Mouse (Mus musculus): ENCODE data around the gene Dcst2. TPM values are rescaled to one million over a fixed set of nuclear protein-coding genes. Genes with fewer than 3 reads are reported as not detected.
A peak's percentile ranks its signal among the peaks of the same experiment; 100 is the strongest.

Dcst2 gene
- total and polyA plus RNA-seq, 2 experiments from 2014 or later: 0.07 TPM; not detected in 1

- 59% methylated on average over 6 of the region's 6 CpGs for WGBS
Measured at GRCm38 (mm10) chr3:89422556-89423205, 60.9 kb downstream of the Dcst2 start.

GRCm38 (mm10) chr3:89424416-89425140 is 62.8 kb downstream of the Dcst2 start:
- WGBS: 85% methylated on average over 5 of the region's 5 CpGs
- Histone ChIP-seq H3K4me2 (ENCODE audit: low read depth, low read length) (no peak overlapping the region), H3K27ac (ENCODE audit: low read depth) (no peak overlapping the region), H3K27me3 (ENCODE audit: control insufficient read depth, insufficient read depth, low read length) (no peaks in the 10 kb centered on the region), H3K36me3 (replicated peaks; ENCODE audit: control insufficient read depth, insufficient read depth, low read length) (peaks cover 44% of the 10 kb centered on the region), H3K9me3 (replicated peaks; ENCODE audit: control insufficient read depth, low read length) (no peaks in the 10 kb centered on the region), H3K4me3 (ENCODE audit: low read depth, low read length) (no peak overlapping the region), H3K9ac (replicated peaks; ENCODE audit: low read depth, low read length) (no peak overlapping the region), H3K4me1 (ENCODE audit: control insufficient read depth, insufficient read depth) (peaks cover 12% of the 10 kb centered on the region; the same call in 1 of the 2 replicates)
- DNase-seq (ENCODE audit: low spot score) (no peak), ATAC-seq (ENCODE audit: insufficient read depth, low read depth) (no peak)
- TF ChIP-seq EP300 (IDR thresholded peaks at IDR 0.05; ENCODE audit: low read depth) (no peak), CTCF (IDR thresholded peaks at IDR 0.05; ENCODE audit: low read depth) (no peak)

More at GRCm38 (mm10) chr3:89422556-89423205, 60.9 kb downstream of the Dcst2 start:
- no peak overlapping the region for H3K9ac ChIP-seq (replicated peaks; ENCODE audit: low read depth, low read length)
- H3K4me1 ChIP-seq (ENCODE audit: control insufficient read depth, insufficient read depth): peaks cover 12% of the 10 kb centered on the region; the same call in 1 of the 2 replicates
- no peak for TF ChIP-seq EP300 (IDR thresholded peaks at IDR 0.05; ENCODE audit: low read depth)
- TF ChIP-seq CTCF (IDR thresholded peaks at IDR 0.05; ENCODE audit: low read depth): no peak
- H3K27me3 ChIP-seq (ENCODE audit: control insufficient read depth, insufficient read depth, low read length): no peaks in the 10 kb centered on the region
- no peak for DNase-seq (ENCODE audit: low spot score)
- H3K9me3 ChIP-seq (replicated peaks; ENCODE audit: control insufficient read depth, low read length): no peaks in the 10 kb centered on the region
- peaks cover 39% of the 10 kb centered on the region for H3K36me3 ChIP-seq (replicated peaks; ENCODE audit: control insufficient read depth, insufficient read depth, low read length)
- H3K4me2 ChIP-seq (ENCODE audit: low read depth, low read length): peak overlapping the region; percentile 85
- H3K4me3 ChIP-seq (ENCODE audit: low read depth, low read length): peak overlapping the region; percentile 47
- H3K27ac ChIP-seq (ENCODE audit: low read depth): no peak overlapping the region
- no peak for ATAC-seq (ENCODE audit: insufficient read depth, low read depth)

GRCm38 (mm10) chr3:89425141-89425525 is 63.4 kb downstream of the Dcst2 start:
- WGBS: 73% methylated on average over 5 of the region's 5 CpGs

GRCm38 (mm10) chr3:89425876-89426275 is 64.1 kb downstream of the Dcst2 start:
- ATAC-seq (ENCODE audit: insufficient read depth, low read depth) (no peak), DNase-seq (ENCODE audit: low spot score) (no peak)
- Histone ChIP-seq H3K4me3 (ENCODE audit: low read depth, low read length) (no peak overlapping the region), H3K4me1 (ENCODE audit: control insufficient read depth, insufficient read depth) (peaks cover 7% of the 10 kb centered on the region; the same call in 1 of the 2 replicates), H3K27me3 (ENCODE audit: control insufficient read depth, insufficient read depth, low read length) (no peaks in the 10 kb centered on the region), H3K36me3 (replicated peaks; ENCODE audit: control insufficient read depth, insufficient read depth, low read length) (peaks cover 44% of the 10 kb centered on the region), H3K9ac (replicated peaks; ENCODE audit: low read depth, low read length) (no peak overlapping the region), H3K27ac (ENCODE audit: low read depth) (no peak overlapping the region), H3K9me3 (replicated peaks; ENCODE audit: control insufficient read depth, low read length) (no peaks in the 10 kb centered on the region), H3K4me2 (ENCODE audit: low read depth, low read length) (no peak overlapping the region)
- TF ChIP-seq CTCF (IDR thresholded peaks at IDR 0.05; ENCODE audit: low read depth) (no peak), EP300 (IDR thresholded peaks at IDR 0.05; ENCODE audit: low read depth) (no peak)
- 88% methylated on average over 4 of the region's 4 CpGs for WGBS

More at GRCm38 (mm10) chr3:89425141-89425525, 63.4 kb downstream of the Dcst2 start:
- Histone ChIP-seq H3K4me2 (ENCODE audit: low read depth, low read length) (no peak overlapping the region), H3K4me3 (ENCODE audit: low read depth, low read length) (no peak overlapping the region), H3K9ac (replicated peaks; ENCODE audit: low read depth, low read length) (no peak overlapping the region), H3K27ac (ENCODE audit: low read depth) (no peak overlapping the region), H3K9me3 (replicated peaks; ENCODE audit: control insufficient read depth, low read length) (no peaks in the 10 kb centered on the region), H3K27me3 (ENCODE audit: control insufficient read depth, insufficient read depth, low read length) (no peaks in the 10 kb centered on the region), H3K36me3 (replicated peaks; ENCODE audit: control insufficient read depth, insufficient read depth, low read length) (peaks cover 44% of the 10 kb centered on the region), H3K4me1 (ENCODE audit: control insufficient read depth, insufficient read depth) (peaks cover 12% of the 10 kb centered on the region; the same call in 1 of the 2 replicates)
- DNase-seq (ENCODE audit: low spot score) (no peak), ATAC-seq (ENCODE audit: insufficient read depth, low read depth) (no peak)
- no peak for TF ChIP-seq CTCF (IDR thresholded peaks at IDR 0.05; ENCODE audit: low read depth)
- no peak for TF ChIP-seq EP300 (IDR thresholded peaks at IDR 0.05; ENCODE audit: low read depth)

Other genes starting within 250 kb of the Dcst2 start
- not detected in 2 replicates for gene Pklr, start 225.8 kb upstream of the Dcst2 start, total RNA-seq (2014; rRNA removed; ENCODE audit: low replicate concordance)
- gene Pklr, start 225.8 kb upstream of the Dcst2 start, polyA plus RNA-seq (2015; fragmentation: Nextera tagmentation; extraction: Ambion mirVana): 0.04 TPM in 1 of 2 replicates, not detected in the other
- 1.1 TPM in 1 of 2 replicates, not detected in the other for gene Hcn3, start 201.8 kb upstream of the Dcst2 start, total RNA-seq (2014; rRNA removed; ENCODE audit: low replicate concordance)
- gene Hcn3, start 201.8 kb upstream of the Dcst2 start, polyA plus RNA-seq (2015; fragmentation: Nextera tagmentation; extraction: Ambion mirVana): 0.15 and 0.32 TPM in 2 replicates
- gene Clk2, start 197.2 kb upstream of the Dcst2 start, total RNA-seq (2014; rRNA removed; ENCODE audit: low replicate concordance): 22.7 and 24.7 TPM in 2 replicates
- gene Clk2, start 197.2 kb upstream of the Dcst2 start, polyA plus RNA-seq (2015; fragmentation: Nextera tagmentation; extraction: Ambion mirVana): 8.2 and 8.5 TPM in 2 replicates
- gene Scamp3, start 184.5 kb upstream of the Dcst2 start, total RNA-seq (2014; rRNA removed; ENCODE audit: low replicate concordance): 54.4 and 60.7 TPM in 2 replicates
- 65.9 and 70.3 TPM in 2 replicates for gene Scamp3, start 184.5 kb upstream of the Dcst2 start, polyA plus RNA-seq (2015; fragmentation: Nextera tagmentation; extraction: Ambion mirVana)
- gene Fam189b, start 178.8 kb upstream of the Dcst2 start, total RNA-seq (2014; rRNA removed; ENCODE audit: low replicate concordance): 2.1 and 2.2 TPM in 2 replicates
- 5.6 and 5.7 TPM in 2 replicates for gene Fam189b, start 178.8 kb upstream of the Dcst2 start, polyA plus RNA-seq (2015; fragmentation: Nextera tagmentation; extraction: Ambion mirVana)
- 36.2 and 36.4 TPM in 2 replicates for gene Gba, start 159.0 kb upstream of the Dcst2 start, total RNA-seq (2014; rRNA removed; ENCODE audit: low replicate concordance)
- gene Gba, start 159.0 kb upstream of the Dcst2 start, polyA plus RNA-seq (2015; fragmentation: Nextera tagmentation; extraction: Ambion mirVana): 20.1 and 20.8 TPM in 2 replicates
- gene Thbs3, start 146.8 kb upstream of the Dcst2 start, total RNA-seq (2014; rRNA removed; ENCODE audit: low replicate concordance): 21.4 and 26.4 TPM in 2 replicates
- 16.4 and 17.4 TPM in 2 replicates for gene Thbs3, start 146.8 kb upstream of the Dcst2 start, polyA plus RNA-seq (2015; fragmentation: Nextera tagmentation; extraction: Ambion mirVana)
- 101 and 247 TPM in 2 replicates for gene Mtx1, start 134.9 kb upstream of the Dcst2 start, total RNA-seq (2014; rRNA removed; ENCODE audit: low replicate concordance)
- gene Mtx1, start 134.9 kb upstream of the Dcst2 start, polyA plus RNA-seq (2015; fragmentation: Nextera tagmentation; extraction: Ambion mirVana): 96.7 and 99.3 TPM in 2 replicates
- 9.3 TPM in 1 of 2 replicates, not detected in the other for gene Muc1, start 132.9 kb upstream of the Dcst2 start, total RNA-seq (2014; rRNA removed; ENCODE audit: low replicate concordance)
- 0.20 and 0.69 TPM in 2 replicates for gene Muc1, start 132.9 kb upstream of the Dcst2 start, polyA plus RNA-seq (2015; fragmentation: Nextera tagmentation; extraction: Ambion mirVana)
- gene Krtcap2, start 116.0 kb upstream of the Dcst2 start, total RNA-seq (2014; rRNA removed; ENCODE audit: low replicate concordance): 41.8 and 76.1 TPM in 2 replicates
- 192 and 216 TPM in 2 replicates for gene Krtcap2, start 116.0 kb upstream of the Dcst2 start, polyA plus RNA-seq (2015; fragmentation: Nextera tagmentation; extraction: Ambion mirVana)
- gene Trim46, start 115.7 kb upstream of the Dcst2 start, total RNA-seq (2014; rRNA removed; ENCODE audit: low replicate concordance): 0.08 and 0.62 TPM in 2 replicates
- 0.44 and 0.45 TPM in 2 replicates for gene Trim46, start 115.7 kb upstream of the Dcst2 start, polyA plus RNA-seq (2015; fragmentation: Nextera tagmentation; extraction: Ambion mirVana)
- 271 and 450 TPM in 2 replicates for gene Dpm3, start 102.6 kb upstream of the Dcst2 start, total RNA-seq (2014; rRNA removed; ENCODE audit: low replicate concordance)
- gene Dpm3, start 102.6 kb upstream of the Dcst2 start, polyA plus RNA-seq (2015; fragmentation: Nextera tagmentation; extraction: Ambion mirVana): 80.3 and 85.9 TPM in 2 replicates
- gene Slc50a1, start 91.4 kb upstream of the Dcst2 start, total RNA-seq (2014; rRNA removed; ENCODE audit: low replicate concordance): 33.7 and 54.2 TPM in 2 replicates
- gene Slc50a1, start 91.4 kb upstream of the Dcst2 start, polyA plus RNA-seq (2015; fragmentation: Nextera tagmentation; extraction: Ambion mirVana): 50.7 and 52.0 TPM in 2 replicates
- gene Efna1, start 80.8 kb upstream of the Dcst2 start, total RNA-seq (2014; rRNA removed; ENCODE audit: low replicate concordance): 43.1 and 46.2 TPM in 2 replicates
- gene Efna1, start 80.8 kb upstream of the Dcst2 start, polyA plus RNA-seq (2015; fragmentation: Nextera tagmentation; extraction: Ambion mirVana): 37.2 and 38.4 TPM in 2 replicates
- not detected in 2 replicates for gene Efna3, start 39.0 kb upstream of the Dcst2 start, total RNA-seq (2014; rRNA removed; ENCODE audit: low replicate concordance)
- gene Efna3, start 39.0 kb upstream of the Dcst2 start, polyA plus RNA-seq (2015; fragmentation: Nextera tagmentation; extraction: Ambion mirVana): 0.12 and 0.44 TPM in 2 replicates
- 2.7 and 7.2 TPM in 2 replicates for gene Efna4, start 23.9 kb upstream of the Dcst2 start, total RNA-seq (2014; rRNA removed; ENCODE audit: low replicate concordance)
- 2.6 and 3.5 TPM in 2 replicates for gene Efna4, start 23.9 kb upstream of the Dcst2 start, polyA plus RNA-seq (2015; fragmentation: Nextera tagmentation; extraction: Ambion mirVana)
- gene Adam15, start 12.0 kb upstream of the Dcst2 start, total RNA-seq (2014; rRNA removed; ENCODE audit: low replicate concordance): 99.0 and 115 TPM in 2 replicates
- gene Adam15, start 12.0 kb upstream of the Dcst2 start, polyA plus RNA-seq (2015; fragmentation: Nextera tagmentation; extraction: Ambion mirVana): 72.3 and 82.2 TPM in 2 replicates
- 0.50 TPM in 1 of 2 replicates, not detected in the other for gene Dcst1, start 3.3 kb downstream of the Dcst2 start, total RNA-seq (2014; rRNA removed; ENCODE audit: low replicate concordance)
- gene Dcst1, start 3.3 kb downstream of the Dcst2 start, polyA plus RNA-seq (2015; fragmentation: Nextera tagmentation; extraction: Ambion mirVana): 0.10 and 0.29 TPM in 2 replicates
- 13.8 and 18.4 TPM in 2 replicates for gene Zbtb7b, start 32.8 kb downstream of the Dcst2 start, total RNA-seq (2014; rRNA removed; ENCODE audit: low replicate concordance)
- gene Zbtb7b, start 32.8 kb downstream of the Dcst2 start, polyA plus RNA-seq (2015; fragmentation: Nextera tagmentation; extraction: Ambion mirVana): 2.4 and 2.6 TPM in 2 replicates
- gene Lenep, start 40.8 kb downstream of the Dcst2 start, total RNA-seq (2014; rRNA removed; ENCODE audit: low replicate concordance): not detected in 2 replicates
- gene Lenep, start 40.8 kb downstream of the Dcst2 start, polyA plus RNA-seq (2015; fragmentation: Nextera tagmentation; extraction: Ambion mirVana): not detected in 2 replicates
- 50.9 and 79.3 TPM in 2 replicates for gene Flad1, start 49.9 kb downstream of the Dcst2 start, total RNA-seq (2014; rRNA removed; ENCODE audit: low replicate concordance)
- 46.6 and 50.8 TPM in 2 replicates for gene Flad1, start 49.9 kb downstream of the Dcst2 start, polyA plus RNA-seq (2015; fragmentation: Nextera tagmentation; extraction: Ambion mirVana)
- 83.7 and 100 TPM in 2 replicates for gene Cks1b, start 56.4 kb downstream of the Dcst2 start, total RNA-seq (2014; rRNA removed; ENCODE audit: low replicate concordance)
- gene Cks1b, start 56.4 kb downstream of the Dcst2 start, polyA plus RNA-seq (2015; fragmentation: Nextera tagmentation; extraction: Ambion mirVana): 127 and 129 TPM in 2 replicates
- gene Shc1, start 56.5 kb downstream of the Dcst2 start, total RNA-seq (2014; rRNA removed; ENCODE audit: low replicate concordance): 82.1 and 125 TPM in 2 replicates
- 35.0 and 35.8 TPM in 2 replicates for gene Shc1, start 56.5 kb downstream of the Dcst2 start, polyA plus RNA-seq (2015; fragmentation: Nextera tagmentation; extraction: Ambion mirVana)
- 24.1 and 49.8 TPM in 2 replicates for gene Pygo2, start 68.2 kb downstream of the Dcst2 start, total RNA-seq (2014; rRNA removed; ENCODE audit: low replicate concordance)
- gene Pygo2, start 68.2 kb downstream of the Dcst2 start, polyA plus RNA-seq (2015; fragmentation: Nextera tagmentation; extraction: Ambion mirVana): 9.6 and 10.4 TPM in 2 replicates
- gene Pbxip1, start 74.7 kb downstream of the Dcst2 start, total RNA-seq (2014; rRNA removed; ENCODE audit: low replicate concordance): 73.2 and 81.0 TPM in 2 replicates
- 75.7 and 84.4 TPM in 2 replicates for gene Pbxip1, start 74.7 kb downstream of the Dcst2 start, polyA plus RNA-seq (2015; fragmentation: Nextera tagmentation; extraction: Ambion mirVana)
- gene Pmvk, start 92.6 kb downstream of the Dcst2 start, total RNA-seq (2014; rRNA removed; ENCODE audit: low replicate concordance): 26.2 and 38.0 TPM in 2 replicates
- 50.7 and 52.9 TPM in 2 replicates for gene Pmvk, start 92.6 kb downstream of the Dcst2 start, polyA plus RNA-seq (2015; fragmentation: Nextera tagmentation; extraction: Ambion mirVana)
- gene Kcnn3, start 158.2 kb downstream of the Dcst2 start, total RNA-seq (2014; rRNA removed; ENCODE audit: low replicate concordance): 4.7 and 4.9 TPM in 2 replicates
- 1.5 TPM in 2 replicates for gene Kcnn3, start 158.2 kb downstream of the Dcst2 start, polyA plus RNA-seq (2015; fragmentation: Nextera tagmentation; extraction: Ambion mirVana)

Data from heart, postnatal 0 days (tissue).